ENCODE assay signal across 20 mouse cellular contexts in genomic region chr3:115844566-115844965, GRCm38 (mm10). TPM values are rescaled to one million over a fixed set of nuclear protein-coding genes. Genes with fewer than 3 reads are reported as not detected.
DNase-seq lines count a peak whose midpoint lies in the region; ATAC-seq and TF ChIP-seq lines count a peak whose summit lies in the region.
"Had no signal": no experiment of that assay in that cellular context is flagged by ENCODE, and none has a peak within 500 bp of the region (broad histone marks: within the 10 kb centered on the region; RNA-seq: fewer than 3 reads in every experiment).

No protein-coding gene starts in this region.

- WGBS in hindbrain, postnatal 0 days = 47% methylated on average over 3 of the region's 3 CpGs
- WGBS in hindbrain, embryonic 13.5 days = 43% methylated on average over 3 of the region's 3 CpGs
- WGBS in forebrain, embryonic 12.5 days = 27% methylated on average over 3 of the region's 3 CpGs

- ATAC-seq in hindbrain, postnatal 0 days = no peak
- no peak for ATAC-seq in hindbrain, embryonic 13.5 days (ENCODE audit: low FRiP score)
- peak; percentile 51; the same call in 1 of the 2 replicates for ATAC-seq in forebrain, embryonic 12.5 days (ENCODE audit: low FRiP score)
- ATAC-seq: CD4-positive, CD25-positive, alpha-beta regulatory T cell, adult 4 months; hindbrain, embryonic 16.5 days had no signal

- H3K9me3 ChIP-seq in hindbrain, postnatal 0 days (ENCODE audit: low read length) = no peaks in the 10 kb centered on the region
- H3K9me3 ChIP-seq in hindbrain, embryonic 13.5 days = no peaks in the 10 kb centered on the region
- no peaks in the 10 kb centered on the region for H3K9me3 ChIP-seq in forebrain, embryonic 12.5 days
- H3K9me3 ChIP-seq: embryonic facial prominence, embryonic 13.5 days; G1E; midbrain, embryonic 12.5 days had no signal

- TF ChIP-seq CTCF in hindbrain, postnatal 0 days (IDR thresholded peaks at IDR 0.05; ENCODE audit: low read depth) = no peak

- no peaks in the 10 kb centered on the region for H3K36me3 ChIP-seq in hindbrain, postnatal 0 days (ENCODE audit: insufficient read depth, low read length)
- no peaks in the 10 kb centered on the region for H3K36me3 ChIP-seq in hindbrain, embryonic 13.5 days
- H3K36me3 ChIP-seq in forebrain, embryonic 12.5 days (replicated peaks) = no peaks in the 10 kb centered on the region
- H3K36me3 ChIP-seq: embryonic facial prominence, embryonic 13.5 days; G1E; midbrain, embryonic 12.5 days had no signal

- no peak overlapping the region for H3K9ac ChIP-seq in hindbrain, postnatal 0 days (replicated peaks; ENCODE audit: low read length)
- H3K9ac ChIP-seq in hindbrain, embryonic 13.5 days = no peak overlapping the region
- no peak overlapping the region for H3K9ac ChIP-seq in forebrain, embryonic 12.5 days
- H3K9ac ChIP-seq: embryonic facial prominence, embryonic 13.5 days; midbrain, embryonic 12.5 days had no signal

- H3K27me3 ChIP-seq in hindbrain, postnatal 0 days (ENCODE audit: insufficient read depth, low read length) = no peaks in the 10 kb centered on the region
- H3K27me3 ChIP-seq in hindbrain, embryonic 13.5 days = no peaks in the 10 kb centered on the region
- H3K27me3 ChIP-seq in forebrain, embryonic 12.5 days = no peaks in the 10 kb centered on the region
- H3K27me3 ChIP-seq: embryonic facial prominence, embryonic 13.5 days; midbrain, embryonic 12.5 days had no signal

- no peak overlapping the region for H3K4me3 ChIP-seq in hindbrain, postnatal 0 days (ENCODE audit: low read length)
- H3K4me3 ChIP-seq in hindbrain, embryonic 13.5 days = no peak overlapping the region
- no peak overlapping the region for H3K4me3 ChIP-seq in forebrain, embryonic 12.5 days (replicated peaks)
- H3K4me3 ChIP-seq: embryonic facial prominence, embryonic 13.5 days; midbrain, embryonic 12.5 days had no signal

- DNase-seq in hindbrain, postnatal 0 days (ENCODE audit: low spot score) = peak; percentile 30
- DNase-seq in right cerebral cortex, adult 18-20 months = peak; percentile 9
- no peak for DNase-seq in right cerebral cortex, postnatal 14 days
- DNase-seq in urinary bladder, postnatal 36 days (ENCODE audit: low spot score in 2 of 2) = no peak
- no peak for DNase-seq in heart, adult 9 months (ENCODE audit: low spot score in 2 of 2)
- DNase-seq: cerebellum, adult 11-12 months; gastrocnemius, postnatal 10 days; heart, postnatal 10 days; kidney, adult 11 months; lung, adult 2 months; thymus, adult 2 months had no signal

- H3K27ac ChIP-seq in hindbrain, postnatal 0 days = no peak overlapping the region
- no peak overlapping the region for H3K27ac ChIP-seq in hindbrain, embryonic 13.5 days
- peak overlapping the region; percentile 48; the same call in 1 of the 2 replicates for H3K27ac ChIP-seq in forebrain, embryonic 12.5 days
- H3K27ac ChIP-seq: embryonic facial prominence, embryonic 13.5 days; kidney, postnatal 0 days; macrophage; midbrain, embryonic 12.5 days had no signal

- no peaks in the 10 kb centered on the region for H3K4me1 ChIP-seq in hindbrain, postnatal 0 days (ENCODE audit: insufficient read depth, low read length)
- no peaks in the 10 kb centered on the region for H3K4me1 ChIP-seq in hindbrain, embryonic 13.5 days (replicated peaks)
- peaks cover 15% of the 10 kb centered on the region for H3K4me1 ChIP-seq in forebrain, embryonic 12.5 days
- H3K4me1 ChIP-seq: embryonic facial prominence, embryonic 13.5 days had no signal

- no peak overlapping the region for H3K4me2 ChIP-seq in hindbrain, postnatal 0 days (ENCODE audit: low read depth, low read length)
- H3K4me2 ChIP-seq in hindbrain, embryonic 13.5 days = no peak overlapping the region
- H3K4me2 ChIP-seq in forebrain, embryonic 12.5 days = no peak overlapping the region
- H3K4me2 ChIP-seq: embryonic facial prominence, embryonic 13.5 days; midbrain, embryonic 12.5 days had no signal

RNA-seq across cellular contexts. Expression of gene Dph5, which starts 43.1 kb away (rescaled TPM):
- 9.0 and 11.0 TPM in 2 replicates for total RNA-seq in hindbrain, postnatal 0 days (2014; rRNA removed)
- polyA plus RNA-seq in hindbrain, postnatal 0 days (2015; fragmentation: Nextera tagmentation; extraction: Ambion mirVana) = 20.1 and 22.6 TPM in 2 replicates
- 25.6 and 27.7 TPM in 2 replicates for polyA plus RNA-seq in hindbrain, embryonic 13.5 days (2015; fragmentation: Nextera tagmentation; extraction: Ambion mirVana)
- polyA plus RNA-seq in forebrain, embryonic 12.5 days (2016; fragmentation: Nextera tagmentation; extraction: Ambion mirVana) = 26.1 and 28.3 TPM in 2 replicates

Comparison
In these comparisons a context has a peak if more than half of its experiments do, and no peak if none do; other contexts are left out.
1. DNase-seq: peak in hindbrain, postnatal 0 days (single experiment) and right cerebral cortex, adult 18-20 months (single experiment); none in right cerebral cortex, postnatal 14 days (single experiment), urinary bladder, postnatal 36 days (0 of 2) and heart, adult 9 months (0 of 2).